Mouse (Mus musculus): ENCODE data around the gene Mb.

DNA sequence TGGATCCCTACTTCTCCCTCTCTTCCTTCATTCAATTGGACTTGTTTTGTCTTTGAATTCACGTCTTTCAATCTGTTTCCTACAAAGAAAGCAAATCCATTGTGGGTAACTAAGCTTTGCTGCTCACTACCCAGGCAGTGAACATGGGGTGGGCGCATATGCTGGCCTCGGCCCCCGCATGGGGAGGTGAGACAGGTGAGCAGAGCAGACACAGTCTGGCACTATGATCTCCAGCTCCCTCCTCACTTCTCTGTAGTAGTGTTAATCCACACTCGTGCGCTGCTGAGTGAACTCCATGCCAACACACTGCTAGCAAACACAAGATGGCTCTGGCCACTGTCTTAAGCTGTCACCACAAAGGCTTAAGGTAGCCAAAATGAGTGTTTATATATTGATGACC is 46.9 kb upstream of the Mb start:
- no peak for TF ChIP-seq EP300 (IDR thresholded peaks at IDR 0.05)
- no peak for TF ChIP-seq CTCF (IDR thresholded peaks at IDR 0.05)

Measured in lung, postnatal 0 days (tissue).